Mouse (Mus musculus): ENCODE measurements around the gene Zfand3. TPM values are rescaled to one million over a fixed set of nuclear protein-coding genes. Genes with fewer than 3 reads are reported as not detected.

Zfand3 gene
- total and polyA plus RNA-seq, 2 experiments, result 46.7 to 63.3 TPM

- Histone ChIP-seq H3K27me3 (ENCODE audit: control insufficient read depth, insufficient read depth, low read length) (no peaks in the 10 kb centered on the region), H3K79me2 (ENCODE audit: control insufficient read depth, insufficient read depth, low read length) (peaks cover 51% of the 10 kb centered on the region), H3K4me1 (ENCODE audit: control insufficient read depth, insufficient read depth, low read length) (no peaks in the 10 kb centered on the region; the same call in 1 of the 2 replicates), H3K9ac (ENCODE audit: low read depth, low read length) (no peak overlapping the region), H3K36me3 (ENCODE audit: control insufficient read depth, insufficient read depth, low read length) (peaks cover 2% of the 10 kb centered on the region; the same call in 1 of the 2 replicates), H3K27ac (replicated peaks; ENCODE audit: insufficient read depth, low read depth, low read length) (no peak overlapping the region), H3K4me3 (ENCODE audit: insufficient read depth, low read depth, low read length) (no peak overlapping the region)
- WGBS, result 79% methylated on average over 11 of the region's 11 CpGs
- TF ChIP-seq POLR2A (IDR thresholded peaks at IDR 0.05; ENCODE audit: extremely low read depth, insufficient read depth, low read length) (no peak), CTCF (IDR thresholded peaks at IDR 0.05; ENCODE audit: low read depth, low read length) (no peak)
- no peak for DNase-seq (ENCODE audit: extremely low read depth, low read depth, low spot score)
Measured at GRCm38 (mm10) chr17:30191097-30191640, 186.6 kb downstream of the Zfand3 start.

DNA sequence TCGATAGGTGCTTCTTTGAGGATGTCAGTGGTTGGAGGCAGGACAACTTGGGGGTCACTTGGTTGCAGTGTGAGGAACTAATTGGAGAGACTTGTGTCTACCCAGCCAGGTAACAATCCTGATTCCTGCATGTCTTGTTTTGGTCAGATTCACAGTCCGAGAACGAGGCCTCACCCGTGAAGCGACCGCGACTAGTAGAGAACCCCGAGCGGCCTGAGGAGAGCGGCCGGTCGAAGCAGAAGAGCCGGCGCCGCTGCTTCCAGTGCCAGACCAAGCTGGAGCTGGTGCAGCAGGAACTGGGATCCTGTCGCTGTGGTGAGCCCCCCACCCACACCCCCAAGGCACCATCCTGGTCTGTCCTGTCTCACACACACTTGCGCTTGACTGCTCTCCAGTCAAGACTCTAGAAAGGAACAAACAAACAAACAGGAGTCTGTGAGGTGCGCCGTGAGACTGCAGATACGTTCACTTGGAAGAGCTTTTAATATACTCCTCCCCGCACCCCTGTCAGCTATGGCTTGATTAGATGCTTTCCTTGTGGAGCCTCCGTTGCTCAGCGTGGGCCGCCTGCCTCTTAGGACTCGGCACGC is 188.0 kb downstream of the Zfand3 start:
- H3K36me3 ChIP-seq (ENCODE audit: control insufficient read depth, insufficient read depth, low read length), result peaks cover 2% of the 10 kb centered on the region; the same call in 1 of the 2 replicates
- 95% methylated on average over 26 of the region's 26 CpGs for WGBS
- no peak overlapping the region for H3K27ac ChIP-seq (replicated peaks; ENCODE audit: insufficient read depth, low read depth, low read length)
- no peak overlapping the region for H3K4me3 ChIP-seq (ENCODE audit: insufficient read depth, low read depth, low read length)
- no peak for DNase-seq (ENCODE audit: extremely low read depth, low read depth, low spot score)
- no peaks in the 10 kb centered on the region for H3K27me3 ChIP-seq (ENCODE audit: control insufficient read depth, insufficient read depth, low read length)
- peaks cover 5% of the 10 kb centered on the region; the same call in 1 of the 2 replicates for H3K4me1 ChIP-seq (ENCODE audit: control insufficient read depth, insufficient read depth, low read length)
- no peak overlapping the region for H3K9ac ChIP-seq (ENCODE audit: low read depth, low read length)
- TF ChIP-seq POLR2A (IDR thresholded peaks at IDR 0.05; ENCODE audit: extremely low read depth, insufficient read depth, low read length), result no peak
- TF ChIP-seq CTCF (IDR thresholded peaks at IDR 0.05; ENCODE audit: low read depth, low read length), result no peak
- H3K79me2 ChIP-seq (ENCODE audit: control insufficient read depth, insufficient read depth, low read length), result peaks cover 56% of the 10 kb centered on the region

DNA sequence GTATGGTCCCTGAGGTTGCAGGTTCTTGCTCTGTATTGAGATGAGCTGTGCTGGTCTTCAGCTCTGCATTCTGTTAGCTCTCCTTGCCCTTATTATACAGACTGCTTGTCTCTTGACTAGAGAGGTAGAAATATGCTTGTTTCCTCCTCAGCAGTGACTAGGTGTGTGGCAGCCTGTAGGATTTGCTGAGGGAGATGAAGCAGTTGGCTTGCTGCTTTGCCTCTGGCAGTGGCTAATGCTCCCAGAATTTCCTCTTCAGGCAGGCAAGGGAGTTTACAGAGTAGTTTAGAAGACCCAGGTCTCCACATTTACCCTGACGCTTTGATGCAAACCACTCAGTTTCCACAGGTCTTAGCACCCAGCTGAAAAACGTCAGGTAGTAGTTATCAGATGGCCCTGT is 189.1 kb downstream of the Zfand3 start:
- no peaks in the 10 kb centered on the region for H3K27me3 ChIP-seq (ENCODE audit: control insufficient read depth, insufficient read depth, low read length)
- no peak overlapping the region for H3K27ac ChIP-seq (replicated peaks; ENCODE audit: insufficient read depth, low read depth, low read length)
- DNase-seq (ENCODE audit: extremely low read depth, low read depth, low spot score), result no peak
- 66% methylated on average over 2 of the region's 2 CpGs for WGBS
- peaks cover 2% of the 10 kb centered on the region; the same call in 1 of the 2 replicates for H3K36me3 ChIP-seq (ENCODE audit: control insufficient read depth, insufficient read depth, low read length)
- no peak overlapping the region for H3K4me3 ChIP-seq (ENCODE audit: insufficient read depth, low read depth, low read length)
- no peak for TF ChIP-seq CTCF (IDR thresholded peaks at IDR 0.05; ENCODE audit: low read depth, low read length)
- TF ChIP-seq POLR2A (IDR thresholded peaks at IDR 0.05; ENCODE audit: extremely low read depth, insufficient read depth, low read length), result no peak
- H3K79me2 ChIP-seq (ENCODE audit: control insufficient read depth, insufficient read depth, low read length), result peaks cover 55% of the 10 kb centered on the region
- peaks cover 10% of the 10 kb centered on the region for H3K4me1 ChIP-seq (ENCODE audit: control insufficient read depth, insufficient read depth, low read length)
- no peak overlapping the region for H3K9ac ChIP-seq (ENCODE audit: low read depth, low read length)

- TF ChIP-seq CTCF (IDR thresholded peaks at IDR 0.05; ENCODE audit: low read depth, low read length) (no peak), POLR2A (IDR thresholded peaks at IDR 0.05; ENCODE audit: extremely low read depth, insufficient read depth, low read length) (no peak)
- Histone ChIP-seq H3K4me1 (ENCODE audit: control insufficient read depth, insufficient read depth, low read length) (peaks cover 10% of the 10 kb centered on the region), H3K9ac (ENCODE audit: low read depth, low read length) (no peak overlapping the region), H3K79me2 (ENCODE audit: control insufficient read depth, insufficient read depth, low read length) (peaks cover 56% of the 10 kb centered on the region), H3K27me3 (ENCODE audit: control insufficient read depth, insufficient read depth, low read length) (no peaks in the 10 kb centered on the region), H3K27ac (replicated peaks; ENCODE audit: insufficient read depth, low read depth, low read length) (no peak overlapping the region), H3K4me3 (ENCODE audit: insufficient read depth, low read depth, low read length) (no peak overlapping the region), H3K36me3 (ENCODE audit: control insufficient read depth, insufficient read depth, low read length) (peaks cover 2% of the 10 kb centered on the region; the same call in 1 of the 2 replicates)
- 50% methylated on average over 3 of the region's 3 CpGs for WGBS
- DNase-seq (ENCODE audit: extremely low read depth, low read depth, low spot score), result no peak
Measured at GRCm38 (mm10) chr17:30194091-30194490, 189.6 kb downstream of the Zfand3 start.

- 56% methylated on average over 11 of the region's 11 CpGs for WGBS
- Histone ChIP-seq H3K4me1 (ENCODE audit: control insufficient read depth, insufficient read depth, low read length) (peaks cover 14% of the 10 kb centered on the region), H3K27me3 (ENCODE audit: control insufficient read depth, insufficient read depth, low read length) (no peaks in the 10 kb centered on the region), H3K27ac (replicated peaks; ENCODE audit: insufficient read depth, low read depth, low read length) (no peak overlapping the region), H3K36me3 (ENCODE audit: control insufficient read depth, insufficient read depth, low read length) (peaks cover 2% of the 10 kb centered on the region; the same call in 1 of the 2 replicates), H3K79me2 (ENCODE audit: control insufficient read depth, insufficient read depth, low read length) (peaks cover 57% of the 10 kb centered on the region), H3K4me3 (ENCODE audit: insufficient read depth, low read depth, low read length) (no peak overlapping the region), H3K9ac (ENCODE audit: low read depth, low read length) (no peak overlapping the region)
- TF ChIP-seq POLR2A (IDR thresholded peaks at IDR 0.05; ENCODE audit: extremely low read depth, insufficient read depth, low read length) (no peak), CTCF (IDR thresholded peaks at IDR 0.05; ENCODE audit: low read depth, low read length) (no peak)
- DNase-seq (ENCODE audit: extremely low read depth, low read depth, low spot score), result peak; percentile 81
Measured at GRCm38 (mm10) chr17:30194629-30195445, 190.3 kb downstream of the Zfand3 start.
